28 mouse cellular contexts compared by ENCODE assay signal in the genomic region with DNA sequence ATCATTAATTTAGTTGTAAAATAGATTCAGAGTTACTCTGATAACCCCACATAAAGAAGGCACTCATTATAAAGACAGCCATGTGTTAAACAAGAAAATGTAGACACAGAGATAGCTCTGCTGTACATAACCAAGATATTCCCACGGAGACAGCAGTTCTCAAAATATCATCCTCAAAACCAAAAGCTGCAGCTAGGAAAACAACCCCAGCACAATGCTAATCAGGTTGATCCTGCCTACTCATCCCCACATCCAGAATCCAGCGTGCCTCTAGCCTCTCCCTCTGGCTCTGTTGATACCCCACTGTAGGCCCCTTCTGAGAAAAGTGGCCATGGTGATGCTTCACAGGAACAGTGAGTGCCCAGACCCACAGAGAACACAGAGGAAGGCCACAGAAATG.
DNase-seq lines count a peak whose midpoint lies in the region; ATAC-seq and TF ChIP-seq lines count a peak whose summit lies in the region.
"Had no signal": no experiment of that assay in that cellular context is flagged by ENCODE, and none has a peak within 500 bp of the region (broad histone marks: within the 10 kb centered on the region; RNA-seq: fewer than 3 reads in every experiment).

No protein-coding gene starts in this region.

- no peaks in the 10 kb centered on the region for H3K4me1 ChIP-seq in cerebellum, adult 2 months (ENCODE audit: control insufficient read depth, insufficient read depth, low read length)
- H3K4me1 ChIP-seq: kidney, embryonic 15.5 days; liver, embryonic 15.5 days had no signal

- WGBS in cerebellum, adult 2 months: 73% methylated on average over 2 of the region's 2 CpGs

- ATAC-seq in inflammation-experienced regulatory T-cells, adult 6 months: no peak
- ATAC-seq: forebrain, embryonic 15.5 days had no signal

- H3K4me3 ChIP-seq in layer of hippocampus, adult 2 months: no peak overlapping the region
- H3K4me3 ChIP-seq in cerebellum, adult 2 months (replicated peaks; ENCODE audit: insufficient read depth, low read depth, low read length): no peak overlapping the region
- H3K4me3 ChIP-seq: forebrain, embryonic 15.5 days; gastrocnemius, adult 2 months; heart, adult 2 months; heart, embryonic 12.5 days; kidney, embryonic 15.5 days; limb, embryonic 12.5 days; liver, embryonic 15.5 days; midbrain, embryonic 12.5 days; neural tube, embryonic 13.5 days had no signal

- peak overlapping the region; percentile 19; the same call in 1 of the 2 replicates for H3K27ac ChIP-seq in layer of hippocampus, adult 2 months
- H3K27ac ChIP-seq in cerebellum, adult 2 months (ENCODE audit: insufficient read depth, low read length): no peak overlapping the region
- H3K27ac ChIP-seq: forebrain, embryonic 15.5 days; gastrocnemius, adult 2 months; heart, adult 2 months; hindbrain, embryonic 14.5 days; kidney, embryonic 15.5 days; limb, embryonic 12.5 days; liver, embryonic 15.5 days; midbrain, embryonic 12.5 days; neural tube, embryonic 13.5 days had no signal

- no peak for TF ChIP-seq CTCF in layer of hippocampus, adult 2 months (conservative IDR thresholded peaks at IDR 0.05)
- TF ChIP-seq CTCF in cerebellum, adult 2 months (IDR thresholded peaks at IDR 0.05; ENCODE audit: borderline replicate concordance, insufficient read depth, low read depth, low read length): no peak

- no peaks in the 10 kb centered on the region for H3K27me3 ChIP-seq in cerebellum, adult 2 months (ENCODE audit: control insufficient read depth, insufficient read depth, low read length)
- H3K27me3 ChIP-seq: forebrain, embryonic 15.5 days; heart, embryonic 12.5 days; kidney, embryonic 15.5 days; limb, embryonic 12.5 days; liver, embryonic 15.5 days; midbrain, embryonic 12.5 days had no signal

- DNase-seq in layer of hippocampus, adult 2 months (ENCODE audit: low spot score in 2 of 2): no peak
- no peak for DNase-seq in layer of hippocampus, postnatal 10 days (ENCODE audit: low spot score in 2 of 2)
- DNase-seq in right cerebral cortex, adult 2 months (ENCODE audit: low spot score in 2 of 2): peak; percentile 35 to 47
- DNase-seq in right cerebral cortex, postnatal 14 days: no peak
- peak; percentile 26 to 41 for DNase-seq in left cerebral cortex, adult 9 months (ENCODE audit: low spot score in 2 of 2)
- DNase-seq in cerebellum, adult 2 months: no peak
- DNase-seq: adrenal gland, adult 2 months; adrenal gland, postnatal 36 days; B cell, adult 2 months; cerebellum, adult 8-10 months; cerebellum, postnatal 25 days; gastrocnemius, adult 2 months; heart, adult 2 months; heart, postnatal 4 days; kidney, adult 11 months; kidney, postnatal 36 days; layer of hippocampus, postnatal 36 days; lung, embryonic 14.5 days; thymus, postnatal 4 days had no signal

- no peak for TF ChIP-seq POLR2A in cerebellum, adult 2 months (IDR thresholded peaks at IDR 0.05; ENCODE audit: borderline replicate concordance, insufficient read depth, low read length)

Comparison
In these comparisons a context has a peak if more than half of its experiments do, and no peak if none do; other contexts are left out.
1. DNase-seq: peak in right cerebral cortex, adult 2 months (2 of 2) and left cerebral cortex, adult 9 months (2 of 2); none in layer of hippocampus, adult 2 months (0 of 2), layer of hippocampus, postnatal 10 days (0 of 2), right cerebral cortex, postnatal 14 days (single experiment) and cerebellum, adult 2 months (0 of 2).